Mouse (Mus musculus): ENCODE data around the gene 1600002K03Rik. TPM values are rescaled to one million over a fixed set of nuclear protein-coding genes. Genes with fewer than 3 reads are reported as not detected.
A peak's percentile ranks its signal among the peaks of the same experiment; 100 is the strongest.
"Not testable (repeated sequence)": the region's sequence is repeated elsewhere in the genome, so short reads cannot be mapped to it uniquely, and the experiment has no call there.

The 1600002K03Rik gene
- total RNA-seq, 2 experiments from 2014 or later = 6.7 to 7.6 TPM

DNA sequence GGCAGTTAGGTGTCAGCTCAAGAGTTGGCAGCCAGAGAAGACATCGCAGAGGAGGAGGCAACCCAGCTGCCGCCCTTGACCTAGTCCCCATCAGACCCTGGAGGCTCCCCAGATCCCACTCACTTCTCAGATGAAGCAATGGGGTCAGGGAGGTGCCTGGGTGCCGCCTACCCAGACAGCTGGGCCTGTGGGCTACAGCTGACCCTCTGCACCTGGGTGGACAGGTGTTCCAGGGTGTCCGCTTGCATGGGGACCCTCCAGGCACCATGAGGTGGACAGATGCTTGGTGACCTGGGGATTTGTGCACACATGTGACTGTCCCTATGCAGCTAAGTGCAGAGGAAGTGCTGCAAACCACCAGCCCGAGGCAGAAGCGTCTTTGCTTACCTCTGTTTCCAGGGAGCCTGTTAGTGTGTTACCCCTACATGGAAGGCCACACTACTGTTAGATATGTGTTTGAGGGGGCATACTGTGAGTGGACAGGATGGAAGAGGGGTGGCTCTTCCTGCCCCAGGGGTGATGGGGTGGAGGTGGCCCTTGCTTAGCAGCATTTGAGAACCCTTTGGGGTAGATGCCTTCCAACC lies 9.9 kb upstream of the 1600002K03Rik start:
- intact Hi-C loops (cut with DNase I) = no loop called here
- DNase-seq (ENCODE audit: low spot score in 2 of 2) = no peak

DNA sequence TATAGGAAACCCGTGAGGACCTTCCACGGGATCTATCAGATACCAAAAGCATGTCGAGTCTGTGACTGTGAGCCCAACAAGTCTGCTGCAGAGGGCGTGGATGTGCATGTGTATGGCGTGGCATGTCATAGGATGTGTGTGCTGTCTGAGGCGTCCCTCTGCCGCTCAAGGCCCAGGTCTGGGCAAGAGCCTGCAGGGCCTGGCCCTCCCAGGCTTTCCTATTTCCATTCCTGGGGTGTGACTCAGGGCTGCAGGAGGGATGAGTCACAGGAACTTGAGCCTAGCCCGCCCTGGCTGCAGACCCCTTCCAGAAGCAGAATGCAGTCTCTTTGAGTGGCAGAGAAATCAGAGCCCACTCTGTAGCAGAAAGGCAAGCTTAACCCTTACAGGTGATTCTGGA lies 9.0 kb upstream of the 1600002K03Rik start:
- intact Hi-C loops (cut with DNase I) = no loop called here
- DNase-seq (ENCODE audit: low spot score in 2 of 2) = peak in 1 of 2 experiments; percentile 60

GRCm38 (mm10) chr10:80164161-80164997 lies 8.4 kb upstream of the 1600002K03Rik start:
- intact Hi-C loops (cut with DNase I) = no loop called here
- no peak for DNase-seq (ENCODE audit: low spot score in 2 of 2)

DNA sequence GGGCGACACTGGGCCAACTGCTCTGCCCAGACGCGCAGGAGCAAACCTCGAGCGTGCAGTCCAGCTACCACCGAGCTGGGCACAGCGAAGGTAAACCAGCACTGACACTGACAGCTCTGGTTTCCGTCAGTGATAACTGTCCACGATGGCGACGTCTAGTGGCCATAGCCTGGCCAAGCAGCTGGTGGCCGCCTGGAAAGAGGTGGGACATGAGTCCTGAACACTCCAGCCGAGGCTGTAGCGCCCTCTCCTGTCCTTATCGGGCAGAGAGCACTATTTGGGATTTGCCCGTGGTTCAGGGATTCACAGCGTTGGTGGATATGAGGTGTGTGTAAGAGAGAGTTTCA lies 7.8 kb upstream of the 1600002K03Rik start:
- intact Hi-C loops (cut with DNase I) = loop anchor here (1.0 kb wide), 2 partner anchors 17 to 23 kb away; partner anchors contain the start of gene Midn
- DNase-seq (ENCODE audit: low spot score in 2 of 2) = peak; percentile 95 to 98

- intact Hi-C loops (cut with DNase I) = loop anchor here (1.0 kb wide), 2 partner anchors 17 to 23 kb away; partner anchors contain the start of gene Midn
- peak in 1 of 2 experiments; percentile 92 for DNase-seq (ENCODE audit: low spot score in 2 of 2)
Measured at GRCm38 (mm10) chr10:80165392-80166128, 7.2 kb upstream of the 1600002K03Rik start, which contains the start of gene Cirbp. Cirbp (plus strand) TSS chr10:80165985.

DNA sequence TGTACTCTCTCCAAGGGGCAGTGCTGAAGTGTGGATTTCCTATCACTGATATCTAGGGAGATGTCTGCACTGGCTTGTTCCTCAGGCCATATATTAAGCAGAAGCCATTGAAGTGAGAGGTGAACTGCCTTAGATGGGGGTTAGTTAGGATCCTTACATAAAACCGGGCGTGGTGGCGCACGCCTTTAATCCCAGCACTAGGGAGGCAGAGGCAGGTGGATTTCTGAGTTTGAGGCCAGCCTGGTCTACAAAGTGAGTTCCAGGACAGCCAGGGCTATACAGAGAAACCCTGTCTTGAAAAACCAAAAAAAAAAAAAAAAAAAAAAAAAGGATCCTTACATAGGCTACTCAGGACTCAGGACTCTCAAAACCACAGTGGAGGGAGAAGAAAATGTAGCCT lies 6.6 kb upstream of the 1600002K03Rik start:
- intact Hi-C loops (cut with DNase I); DNase-seq (ENCODE audit: low spot score in 2 of 2): not testable (repeated sequence)

- intact Hi-C loops (cut with DNase I) = no loop called here
- DNase-seq (ENCODE audit: low spot score in 2 of 2) = peak; percentile 98 to 99
Measured at GRCm38 (mm10) chr10:80167460-80168037, 5.2 kb upstream of the 1600002K03Rik start.

DNA sequence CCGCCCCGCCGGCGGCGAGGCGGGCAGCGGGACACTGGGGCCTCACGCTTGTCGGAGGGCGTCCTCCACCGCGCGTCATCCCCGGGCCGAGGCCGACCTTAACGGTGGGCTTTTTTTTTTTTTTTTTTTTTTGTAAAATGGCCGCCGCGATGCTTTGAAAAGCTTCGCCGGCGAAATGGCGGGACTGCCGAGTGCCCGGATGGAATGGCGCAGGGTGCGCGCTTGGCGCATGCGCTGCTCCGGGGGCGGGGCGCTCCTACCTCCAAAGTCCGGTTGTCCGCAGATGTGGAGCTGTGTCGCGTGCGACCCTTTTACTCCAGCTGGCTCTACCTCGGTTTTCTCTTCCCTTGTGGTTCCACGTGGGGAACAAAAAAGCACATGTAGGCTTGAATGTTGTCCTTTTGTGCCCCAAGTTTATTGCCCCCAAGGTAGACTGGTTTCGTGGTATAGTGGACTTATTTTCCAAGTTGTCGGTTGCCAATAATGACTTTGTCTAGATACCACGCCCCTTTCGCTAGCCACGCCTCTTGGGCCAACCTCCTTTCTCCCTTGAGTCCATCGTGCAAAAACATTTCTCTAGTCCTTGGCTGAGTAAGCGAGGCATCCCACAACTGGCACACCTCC lies 4.6 kb upstream of the 1600002K03Rik start:
- DNase-seq (ENCODE audit: low spot score in 2 of 2) = peak; percentile 92 to 95
- intact Hi-C loops (cut with DNase I) = no loop called here

DNA sequence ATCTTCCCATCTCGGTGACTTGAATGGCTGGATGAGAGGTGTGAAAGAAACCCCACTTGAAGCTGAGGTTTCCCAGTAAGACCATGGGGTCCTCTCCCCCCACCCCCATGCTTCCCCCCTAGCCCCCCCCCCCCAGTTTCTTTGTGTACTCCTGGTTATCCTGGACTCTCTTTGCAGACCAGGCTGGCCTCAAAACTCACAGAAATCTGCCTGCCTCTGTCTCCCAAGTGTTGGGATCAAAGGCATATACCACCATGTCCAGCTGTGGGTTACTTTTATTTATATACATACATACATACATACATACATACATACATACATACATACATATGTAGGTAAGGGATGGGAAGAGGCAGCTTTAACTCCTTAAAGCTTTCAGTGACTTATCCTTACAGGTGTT lies 3.7 kb upstream of the 1600002K03Rik start:
- no peak for DNase-seq (ENCODE audit: low spot score in 2 of 2)
- intact Hi-C loops (cut with DNase I) = no loop called here

DNA sequence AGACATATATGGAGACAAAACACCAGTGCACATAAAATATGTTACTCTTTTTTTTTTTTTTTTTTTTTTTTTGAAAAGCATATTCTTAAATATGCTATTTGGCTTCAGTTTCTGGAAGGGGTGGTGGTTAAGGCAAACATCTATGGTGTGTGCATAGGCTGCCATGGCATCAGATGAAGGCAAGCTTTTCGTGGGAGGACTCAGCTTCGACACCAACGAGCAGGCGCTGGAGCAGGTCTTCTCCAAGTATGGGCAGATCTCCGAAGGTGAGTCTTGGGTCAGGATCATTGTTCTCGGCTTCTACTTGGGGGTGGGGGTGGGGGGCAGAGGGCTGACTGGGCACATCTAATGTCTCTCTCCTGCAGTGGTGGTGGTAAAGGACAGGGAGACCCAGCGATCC lies 3.1 kb upstream of the 1600002K03Rik start:
- intact Hi-C loops (cut with DNase I) = loop anchor here (10.0 kb wide), 1 partner anchor 205 kb away; no protein-coding TSS in a partner anchor
- DNase-seq (ENCODE audit: low spot score in 2 of 2) = no peak

- intact Hi-C loops (cut with DNase I) = loop anchor here (10.0 kb wide), 1 partner anchor 205 kb away; no protein-coding TSS in a partner anchor
- no peak for DNase-seq (ENCODE audit: low spot score in 2 of 2)
Measured at GRCm38 (mm10) chr10:80170052-80170451, 2.7 kb upstream of the 1600002K03Rik start.

GRCm38 (mm10) chr10:80170601-80171021 lies 2.1 kb upstream of the 1600002K03Rik start:
- intact Hi-C loops (cut with DNase I) = loop anchor here (10.0 kb wide), 1 partner anchor 204 kb away; no protein-coding TSS in a partner anchor
- no peak for DNase-seq (ENCODE audit: low spot score in 2 of 2)

GRCm38 (mm10) chr10:80171252-80171651 lies 1.5 kb upstream of the 1600002K03Rik start:
- no peak for DNase-seq (ENCODE audit: low spot score in 2 of 2)
- intact Hi-C loops (cut with DNase I) = loop anchor here (10.0 kb wide), 1 partner anchor 204 kb away; no protein-coding TSS in a partner anchor

DNA sequence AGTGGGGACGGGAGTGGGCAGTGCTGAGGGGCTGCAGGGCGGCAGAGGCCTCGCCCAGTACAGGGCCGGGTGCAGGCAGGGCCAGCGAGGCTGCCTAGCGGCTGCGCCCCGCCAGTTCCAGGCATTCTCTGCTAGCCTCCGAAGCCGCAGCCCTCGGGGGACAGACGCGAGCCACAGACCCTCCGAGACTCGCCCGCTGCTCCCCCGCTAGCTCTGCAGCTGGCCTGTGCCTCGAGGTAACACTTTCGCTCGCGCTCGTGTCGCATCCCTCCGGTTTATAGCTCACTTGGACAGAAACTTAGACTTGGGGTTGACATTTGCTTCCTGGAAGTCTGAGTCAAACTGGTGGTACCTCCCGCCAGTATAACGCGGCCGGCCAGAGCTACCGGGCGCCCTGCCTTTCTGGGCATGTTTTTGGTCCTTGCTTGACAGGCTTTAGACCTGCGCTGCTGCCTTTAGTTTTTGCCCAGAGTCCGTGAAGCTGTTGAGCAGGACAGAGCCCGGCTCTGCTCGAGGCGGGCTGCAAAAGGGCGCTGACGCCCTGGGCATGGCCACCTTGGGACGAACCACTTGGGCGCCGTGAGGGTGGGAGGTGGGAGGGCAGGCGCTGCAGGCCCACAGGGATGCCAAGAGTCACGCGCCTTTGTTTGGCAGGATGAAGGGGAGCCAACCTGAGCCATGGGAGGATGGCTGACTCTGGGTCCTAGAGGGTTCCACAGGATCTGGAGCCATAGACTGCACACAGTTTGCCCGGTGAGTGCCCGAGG lies 801 bp upstream of the 1600002K03Rik start:
- DNase-seq (ENCODE audit: low spot score in 2 of 2) = no peak

DNA sequence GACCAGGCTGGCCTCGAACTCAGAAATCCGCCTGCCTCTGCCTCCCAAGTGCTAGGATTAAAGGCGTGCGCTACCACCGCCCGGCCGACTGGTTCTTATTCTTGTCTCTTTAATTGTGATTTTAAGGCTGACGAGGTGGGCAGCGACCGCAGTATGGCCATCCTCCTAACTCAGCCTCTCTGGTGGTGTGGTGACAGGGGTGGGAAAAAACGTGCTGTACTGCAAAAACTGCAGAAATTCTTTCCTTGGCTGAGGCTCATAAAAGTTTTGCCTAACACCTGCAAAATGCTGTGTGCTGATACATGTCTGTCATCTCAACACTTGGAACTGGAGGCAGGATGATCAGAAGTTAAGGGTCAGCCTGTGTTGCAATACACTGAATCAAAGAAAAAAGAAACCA lies 614 bp downstream of the 1600002K03Rik start:
- DNase-seq (ENCODE audit: low spot score in 2 of 2) = no peak
- intact Hi-C loops (cut with DNase I) = loop anchor here (10.0 kb wide), 1 partner anchor 201 kb away; no protein-coding TSS in a partner anchor

More for the DNA sequence above, 801 bp upstream of the 1600002K03Rik start:
- intact Hi-C loops (cut with DNase I) = loop anchor here (10.0 kb wide), 1 partner anchor 203 kb away; no protein-coding TSS in a partner anchor

DNA sequence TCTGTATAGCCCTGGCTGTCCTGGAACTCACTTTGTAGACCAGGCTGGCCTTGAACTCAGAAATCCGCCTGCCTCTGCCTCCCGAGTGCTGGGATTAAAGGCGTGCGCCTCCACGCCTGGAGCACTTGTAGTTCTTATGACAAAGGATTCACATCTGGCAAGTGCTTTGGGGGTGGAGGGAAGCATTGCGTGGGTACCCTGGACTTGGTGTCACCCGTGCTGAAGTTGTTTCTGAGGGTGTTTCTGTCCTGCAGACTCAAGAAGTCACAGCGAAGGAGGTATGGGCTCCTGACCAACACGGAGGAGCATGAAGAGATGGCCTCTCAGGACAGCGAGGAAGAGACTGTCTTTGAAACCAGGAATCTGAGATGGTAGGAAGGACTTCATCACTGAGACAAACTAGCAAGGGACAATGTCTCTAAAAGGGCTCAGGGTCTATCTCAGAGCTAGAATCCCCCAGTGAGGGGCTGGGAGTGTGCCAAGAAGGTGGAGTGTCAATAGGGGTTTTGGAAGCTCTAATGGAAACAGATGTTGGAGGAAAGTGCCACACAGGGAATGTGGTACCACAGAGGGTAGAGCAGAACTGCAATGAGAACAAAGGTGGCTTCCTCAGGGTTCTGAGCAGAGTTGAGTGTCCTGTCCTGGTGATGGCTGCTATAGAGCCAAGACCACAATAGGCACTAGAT lies 1.4 kb downstream of the 1600002K03Rik start:
- intact Hi-C loops (cut with DNase I) = loop anchor here (10.0 kb wide), 1 partner anchor 201 kb away; no protein-coding TSS in a partner anchor
- no peak for DNase-seq (ENCODE audit: low spot score in 2 of 2)

- no peak for DNase-seq (ENCODE audit: low spot score in 2 of 2)
- intact Hi-C loops (cut with DNase I) = loop anchor here (1.0 to 10.0 kb wide), 3 partner anchors 53 to 200 kb away; partner anchors contain the start of gene Mum1
Measured at GRCm38 (mm10) chr10:80174705-80175104, 2.0 kb downstream of the 1600002K03Rik start.

All from left cerebral cortex, postnatal 25 days (tissue).